Mouse (Mus musculus) adrenal gland, postnatal 0 days (tissue): ENCODE data around the gene Olfr114. TPM values are rescaled to one million over a fixed set of nuclear protein-coding genes. Genes with fewer than 3 reads are reported as not detected.

Source experiments
- polyA plus RNA-seq: library from polyadenylated mRNA; unstranded; fragments of >200 nt; fragmentation: Nextera tagmentation; extraction: Ambion mirVana; gene quantifications from 2 replicates; pipeline ENCODE4 v1.2.1, GENCODE M21; 2015

The Olfr114 gene
- not detected in 2 replicates for polyA plus RNA-seq

GRCm38 (mm10) chr17:37592643-37593042, at the start of gene Olfr114:
Gene Olfr114 (minus strand): TSS chr17:37592743.

DNA sequence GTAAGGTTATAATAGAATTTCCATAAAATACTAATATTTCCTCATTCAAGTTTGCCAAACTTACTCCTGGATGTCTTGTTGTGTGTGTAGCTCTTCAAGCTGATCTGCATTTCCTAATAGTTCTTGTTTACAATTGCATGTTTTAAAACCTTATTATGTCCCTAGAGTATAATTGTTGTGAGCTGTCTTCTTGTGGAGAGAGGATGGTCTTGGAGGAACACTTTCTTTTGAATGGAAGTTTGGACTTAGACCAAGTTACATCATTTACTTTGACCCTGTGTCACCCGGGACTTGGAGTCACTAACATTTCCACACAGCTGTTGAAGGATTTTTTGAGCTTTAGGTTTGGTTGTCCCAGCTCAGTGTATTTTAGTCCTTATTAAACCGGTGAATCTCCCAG, 34.5 kb upstream of the Olfr114 start, which contains the start of the genes Olfr115 and Olfr116:
Gene Olfr115 (minus strand): TSS at position 101 of the 400 bp plus-strand sequence.
Gene Olfr116 (minus strand): TSS at position 191 of the 400 bp plus-strand sequence.

DNA sequence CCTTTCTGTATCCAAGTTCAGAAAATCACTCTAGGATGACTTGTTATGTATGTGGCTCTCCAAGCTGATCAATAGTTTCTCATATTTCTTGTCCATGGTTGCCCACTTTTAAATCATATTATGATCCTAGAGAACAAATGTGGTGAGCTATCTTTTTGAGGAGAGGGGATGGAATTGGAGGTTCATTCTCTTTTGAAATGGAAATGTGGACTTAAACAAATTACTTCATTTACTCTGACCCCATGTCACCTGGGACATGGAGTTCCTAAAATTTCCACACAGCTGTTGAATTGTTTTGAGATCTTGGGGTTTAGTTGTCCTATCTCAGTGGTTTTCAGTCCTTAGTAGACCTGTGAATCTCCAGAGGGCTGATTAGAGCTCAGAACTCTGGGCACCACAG, 15.0 kb downstream of the Olfr114 start, which contains the start of gene Olfr113:
Gene Olfr113 (minus strand): TSS at position 101 of the 400 bp plus-strand sequence.

DNA sequence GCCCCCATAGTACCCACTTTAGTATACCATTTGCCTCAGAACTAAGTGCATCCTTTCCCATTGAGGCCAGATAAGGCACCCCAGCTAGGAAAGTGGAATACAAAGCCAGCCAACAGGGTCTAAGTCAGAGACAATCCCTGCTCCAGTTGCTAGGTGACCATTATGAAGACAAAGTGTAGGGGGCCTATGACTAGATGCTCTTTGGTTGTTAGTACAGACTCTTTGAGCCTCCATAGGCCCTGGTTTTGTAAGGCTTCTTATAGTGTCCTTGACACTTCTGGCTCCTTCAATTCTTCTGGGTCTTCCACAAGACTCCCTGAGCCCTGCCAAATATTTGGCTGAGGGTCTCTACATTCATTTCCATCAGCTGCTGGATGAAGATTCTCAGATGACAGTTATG, 23.2 kb downstream of the Olfr114 start, which contains the start of gene Olfr112:
Gene Olfr112 (minus strand): TSS at position 101 of the 400 bp plus-strand sequence.

Other genes with a start within 250 kb of the Olfr114 start
- gene Olfr104-ps, start 233.2 kb downstream of the Olfr114 start, polyA plus RNA-seq = not detected in 2 replicates
- gene Olfr105-ps, start 213.7 kb downstream of the Olfr114 start, polyA plus RNA-seq = not detected in 2 replicates
- gene Olfr106-ps, start 202.3 kb downstream of the Olfr114 start, polyA plus RNA-seq = not detected in 2 replicates
- gene Olfr107, start 193.5 kb downstream of the Olfr114 start, polyA plus RNA-seq = not detected in 2 replicates
- gene Olfr108, start 147.3 kb downstream of the Olfr114 start, polyA plus RNA-seq = not detected in 2 replicates
- gene Olfr109, start 133.8 kb downstream of the Olfr114 start, polyA plus RNA-seq = not detected in 2 replicates
- gene H2-M2, start 109.2 kb downstream of the Olfr114 start, polyA plus RNA-seq = 0.10 TPM in 1 of 2 replicates, not detected in the other
- gene Olfr110, start 100.3 kb downstream of the Olfr114 start, polyA plus RNA-seq = 0.11 TPM in 1 of 2 replicates, not detected in the other
- not detected in 2 replicates for gene Olfr111, start 84.7 kb downstream of the Olfr114 start, polyA plus RNA-seq
- gene Olfr112, start 23.3 kb downstream of the Olfr114 start, polyA plus RNA-seq = not detected in 2 replicates
- gene Olfr113, start 15.1 kb downstream of the Olfr114 start, polyA plus RNA-seq = not detected in 2 replicates
- gene Olfr115, start 34.4 kb upstream of the Olfr114 start, polyA plus RNA-seq = not detected in 2 replicates
- gene Olfr116, start 34.5 kb upstream of the Olfr114 start, polyA plus RNA-seq = not detected in 2 replicates
- gene Olfr117, start 71.0 kb upstream of the Olfr114 start, polyA plus RNA-seq = not detected in 2 replicates
- gene Olfr118, start 74.2 kb upstream of the Olfr114 start, polyA plus RNA-seq = not detected in 2 replicates
- not detected in 2 replicates for gene Olfr119, start 103.8 kb upstream of the Olfr114 start, polyA plus RNA-seq
- not detected in 2 replicates for gene Olfr120, start 129.1 kb upstream of the Olfr114 start, polyA plus RNA-seq
- gene Olfr121, start 156.1 kb upstream of the Olfr114 start, polyA plus RNA-seq = not detected in 2 replicates
- not detected in 2 replicates for gene Olfr122, start 175.9 kb upstream of the Olfr114 start, polyA plus RNA-seq
- not detected in 2 replicates for gene Olfr123, start 200.8 kb upstream of the Olfr114 start, polyA plus RNA-seq
- gene Olfr124, start 207.1 kb upstream of the Olfr114 start, polyA plus RNA-seq = not detected in 2 replicates
- not detected in 2 replicates for gene Olfr125, start 240.2 kb upstream of the Olfr114 start, polyA plus RNA-seq